Mouse (Mus musculus) heart, postnatal 14 days (tissue): ENCODE measurements at regions not wholly inside any gene's neighbourhood (a gene's known extent, or its start where the extent isn't known, plus 50 kb on each side); places are given as distances from the start of the nearest gene placed in this dataset.
"Not testable (repeated sequence)": the region's sequence is repeated elsewhere in the genome, so short reads cannot be mapped to it uniquely, and the experiment has no call there.

ENCODE experiments used
- DNase-seq, 2 experiments: peaks; one replicate each; pipeline ENCODE4 v3.0.0; 2021 to 2022
- intact Hi-C: fragments of 180-260 bp; cut with DNase I; formaldehyde crosslinking; loops from one replicate; pipeline ENCODE4 v1.15.1; 2025

GRCm38 (mm10) chrX:58812824-58813223 is 96.3 kb upstream of the 4930550L24Rik start:
- intact Hi-C loops, result loop anchor here (10.0 kb wide), 1 partner anchor 322 kb away; no protein-coding TSS in a partner anchor
- not testable (repeated sequence) for DNase-seq
